Mouse (Mus musculus) lung, postnatal 10 days (tissue): Measurements from ENCODE around the gene Bfsp1.

Experiments
- DNase-seq: peaks from one replicate; pipeline ENCODE4 v3.0.0; 2021

Gene Bfsp1

GRCm38 (mm10) chr2:143795858-143796257 is 67.1 kb downstream of the Bfsp1 start:
- DNase-seq, result no peak

- DNase-seq, result no peak
These were observed 73.1 kb downstream of the Bfsp1 start for GRCm38 (mm10) chr2:143789911-143790310.

GRCm38 (mm10) chr2:143780310-143780709 is 82.7 kb downstream of the Bfsp1 start:
- no peak for DNase-seq
